Mouse (Mus musculus) kidney, postnatal 36 days (tissue): ENCODE measurements at regions not wholly inside any gene's neighbourhood (a gene's known extent, or its start where the extent isn't known, plus 50 kb on each side); places are given as distances from the start of the nearest gene placed in this dataset.

Experiments used
- DNase-seq, 2 experiments: peaks; one replicate each; pipeline ENCODE4 v3.0.0; 2021 to 2022; ENCODE audit warnings: mixed read lengths in 2 of 2

GRCm38 (mm10) chr7:68851981-68852575 is 103.0 kb upstream of the Arrdc4 start:
- DNase-seq, result no peak

GRCm38 (mm10) chr7:68844606-68845005 is 95.6 kb upstream of the Arrdc4 start:
- DNase-seq, result no peak

- peak; percentile 6 to 75 for DNase-seq
Measured at GRCm38 (mm10) chr7:68843374-68843773, 94.3 kb upstream of the Arrdc4 start.

- peak in 1 of 2 experiments; percentile 40 for DNase-seq
Measured at GRCm38 (mm10) chr7:68833977-68834791, 85.1 kb upstream of the Arrdc4 start.

- DNase-seq, result no peak
Measured at GRCm38 (mm10) chr7:68833517-68833916, 84.5 kb upstream of the Arrdc4 start.

- DNase-seq, result peak; percentile 74 to 95
Measured at GRCm38 (mm10) chr7:68829861-68830260, 80.8 kb upstream of the Arrdc4 start.

GRCm38 (mm10) chr7:68824399-68824798 is 75.4 kb upstream of the Arrdc4 start:
- DNase-seq, result no peak

- DNase-seq, result no peak
Measured at GRCm38 (mm10) chr7:68823646-68824045, 74.6 kb upstream of the Arrdc4 start.

GRCm38 (mm10) chr7:68823189-68823588 is 74.1 kb upstream of the Arrdc4 start:
- DNase-seq, result peak; percentile 48 to 81

- no peak for DNase-seq
Measured at GRCm38 (mm10) chr7:68814823-68815666, 66.0 kb upstream of the Arrdc4 start.

- no peak for DNase-seq
Measured at GRCm38 (mm10) chr7:68809782-68810181, 60.7 kb upstream of the Arrdc4 start.
